Comparison of ENCODE assay signal across 9 mouse cellular contexts in genomic region chr2:109678454-109678853, GRCm38 (mm10). TPM values are rescaled to one million over a fixed set of nuclear protein-coding genes. Genes with fewer than 3 reads are reported as not detected.
DNase-seq lines count a peak whose midpoint lies in the region; ATAC-seq and TF ChIP-seq lines count a peak whose summit lies in the region.
"Had no signal": no experiment of that assay in that cellular context is flagged by ENCODE, and none has a peak within 500 bp of the region (broad histone marks: within the 10 kb centered on the region; RNA-seq: fewer than 3 reads in every experiment).

No protein-coding gene starts in this region.

- H3K36me3 ChIP-seq in forebrain, embryonic 12.5 days (replicated peaks) = no peaks in the 10 kb centered on the region
- H3K36me3 ChIP-seq in limb, embryonic 13.5 days = no peaks in the 10 kb centered on the region
- no peaks in the 10 kb centered on the region for H3K36me3 ChIP-seq in neural tube, embryonic 14.5 days (ENCODE audit: control insufficient read depth, insufficient read depth, low read length)

- H3K27me3 ChIP-seq in forebrain, embryonic 12.5 days = peaks cover 44% of the 10 kb centered on the region
- peaks cover 58% of the 10 kb centered on the region for H3K27me3 ChIP-seq in limb, embryonic 13.5 days
- peaks cover 31% of the 10 kb centered on the region for H3K27me3 ChIP-seq in neural tube, embryonic 14.5 days (ENCODE audit: control insufficient read depth, insufficient read depth, low read length)

- peaks cover 30% of the 10 kb centered on the region for H3K4me1 ChIP-seq in forebrain, embryonic 12.5 days
- H3K4me1 ChIP-seq in limb, embryonic 13.5 days = peaks cover 30% of the 10 kb centered on the region
- peaks cover 6% of the 10 kb centered on the region; the same call in 1 of the 2 replicates for H3K4me1 ChIP-seq in neural tube, embryonic 14.5 days (ENCODE audit: control insufficient read depth, insufficient read depth, low read length)

- under 1% methylated on average over 8 of the region's 8 CpGs for WGBS in forebrain, embryonic 12.5 days
- 1% methylated on average over 8 of the region's 8 CpGs for WGBS in limb, embryonic 13.5 days
- WGBS in neural tube, embryonic 14.5 days = 1% methylated on average over 8 of the region's 8 CpGs

- intact Hi-C loops in left cerebral cortex, adult 2 months (cut with DNase I) = loop anchor here (1.0 to 5.0 kb wide), 9 partner anchors 14 to 1711 kb away; no protein-coding TSS in a partner anchor
- intact Hi-C loops in left cerebral cortex, postnatal 25 days (cut with DNase I) = loop anchor here (1.0 to 10.0 kb wide), 7 partner anchors 60 to 1644 kb away; no protein-coding TSS in a partner anchor

- DNase-seq in left cerebral cortex, adult 2 months (ENCODE audit: extremely low spot score in 1 of 2, low spot score in 2 of 2) = no peak
- no peak for DNase-seq in left cerebral cortex, postnatal 25 days (ENCODE audit: low spot score in 2 of 2)
- no peak for DNase-seq in cerebellum, postnatal 4 days (ENCODE audit: low spot score in 2 of 2)
- no peak for DNase-seq in cerebellum, adult 11 months

- H3K4me2 ChIP-seq in forebrain, embryonic 12.5 days = peak overlapping the region; percentile 94
- peak overlapping the region; percentile 92 for H3K4me2 ChIP-seq in limb, embryonic 13.5 days (replicated peaks)
- peak overlapping the region; percentile 95 for H3K4me2 ChIP-seq in neural tube, embryonic 14.5 days (ENCODE audit: low read depth, low read length)

- no peak for TF ChIP-seq CTCF in left cerebral cortex, adult 2 months (IDR thresholded peaks at IDR 0.05)

- no peaks in the 10 kb centered on the region for H3K9me3 ChIP-seq in forebrain, embryonic 12.5 days
- H3K9me3 ChIP-seq in limb, embryonic 13.5 days = no peaks in the 10 kb centered on the region
- H3K9me3 ChIP-seq in neural tube, embryonic 14.5 days (ENCODE audit: control insufficient read depth, low read length) = no peaks in the 10 kb centered on the region

- peak; percentile 10; the same call in 1 of the 2 replicates for ATAC-seq in forebrain, embryonic 12.5 days (ENCODE audit: low FRiP score)
- ATAC-seq in limb, embryonic 13.5 days (ENCODE audit: low FRiP score, low read depth) = no peak
- no peak for ATAC-seq in neural tube, embryonic 14.5 days (ENCODE audit: low read depth)
- no peak for ATAC-seq in erythroid progenitor cell, adult 5-6 weeks (replicated peaks; ENCODE audit: low FRiP score, poor library complexity, severe bottlenecking)

- H3K4me3 ChIP-seq in left cerebral cortex, adult 2 months = peak overlapping the region; percentile 61
- peak overlapping the region; percentile 63 for H3K4me3 ChIP-seq in forebrain, embryonic 12.5 days (replicated peaks)
- H3K4me3 ChIP-seq in limb, embryonic 13.5 days = peak overlapping the region; percentile 49
- H3K4me3 ChIP-seq in neural tube, embryonic 14.5 days (ENCODE audit: low read depth, low read length) = peak overlapping the region; percentile 58

- H3K9ac ChIP-seq in forebrain, embryonic 12.5 days = peak overlapping the region; percentile 61
- H3K9ac ChIP-seq in limb, embryonic 13.5 days = peak overlapping the region; percentile 48; the same call in 1 of the 2 replicates
- peak overlapping the region; percentile 84 for H3K9ac ChIP-seq in neural tube, embryonic 14.5 days (replicated peaks; ENCODE audit: low read depth, low read length)

- peak overlapping the region; percentile 79 for H3K27ac ChIP-seq in left cerebral cortex, adult 2 months
- peak overlapping the region; percentile 82; the same call in 1 of the 2 replicates for H3K27ac ChIP-seq in forebrain, embryonic 12.5 days
- no peak overlapping the region for H3K27ac ChIP-seq in limb, embryonic 13.5 days
- H3K27ac ChIP-seq in neural tube, embryonic 14.5 days (ENCODE audit: low read depth, low read length) = peak overlapping the region; percentile 96

RNA-seq across cellular contexts. Expression of gene Bdnf, which starts 4.0 kb away (rescaled TPM):
- 10 to 100 TPM; 35.5 to 39.3 TPM for total RNA-seq in left cerebral cortex, adult 2 months (2021)
- 10 to 100 TPM; 28.5 to 35.0 TPM for total RNA-seq in left cerebral cortex, postnatal 25 days (2021)
- polyA plus RNA-seq in forebrain, embryonic 12.5 days (2016; fragmentation: Nextera tagmentation; extraction: Ambion mirVana) = 0.86 and 1.1 TPM in 2 replicates
- polyA plus RNA-seq in limb, embryonic 13.5 days (2015; fragmentation: Nextera tagmentation; extraction: Ambion mirVana) = 3.2 and 3.4 TPM in 2 replicates
- polyA plus RNA-seq in neural tube, embryonic 14.5 days (2014; fragmentation: Nextera tagmentation; extraction: Ambion mirVana) = 5.0 and 5.7 TPM in 2 replicates
- total RNA-seq in erythroid progenitor cell, adult 5-6 weeks (2015; ENCODE audit: low replicate concordance) = not detected in 2 replicates
- total RNA-seq in erythroid progenitor cell, adult 5-6 weeks (2017; ENCODE audit: low replicate concordance) = not detected in 2 replicates
- total RNA-seq: hematopoietic stem cell, adult 5-6 weeks had no signal

Comparison
In these comparisons a context has a peak if more than half of its experiments do, and no peak if none do; other contexts are left out.
1. RNA of gene Bdnf, which starts 4.0 kb away (total RNA-seq): 35.5 to 39.3 TPM in left cerebral cortex, adult 2 months and 28.5 to 35.0 TPM in left cerebral cortex, postnatal 25 days; not detected in erythroid progenitor cell, adult 5-6 weeks; every median in the first group is over 10 times any median in the second.
2. Peak in every context shown above with its lines, with median percentiles within 50 percentile points of each other: H3K4me3 ChIP-seq, H3K4me2 ChIP-seq and H3K9ac ChIP-seq.